Mouse (Mus musculus) erythroblast, embryonic 14.5 days (primary cell): Measurements from ENCODE around the gene Cacnb1. TPM values are rescaled to one million over a fixed set of nuclear protein-coding genes. Genes with fewer than 3 reads are reported as not detected.

Source experiments
- H3K27me3 ChIP-seq: 2 replicates; pipeline ENCODE4 v1.6.1; 2012; ENCODE audit warnings: inconsistent platforms; ENCODE audit not compliant: control insufficient read depth
- H3K36me3 ChIP-seq: 2 replicates; pipeline ENCODE4 v1.6.1; 2012; ENCODE audit warnings: mild to moderate bottlenecking, inconsistent platforms; ENCODE audit not compliant: control insufficient read depth
- H3K4me1 ChIP-seq: 2 replicates; pipeline ENCODE4 v1.6.1; 2012; ENCODE audit warnings: inconsistent platforms; ENCODE audit not compliant: control insufficient read depth
- H3K4me3 ChIP-seq: replicated peaks from 2 replicates; pipeline ENCODE3; 2012; ENCODE audit warnings: moderate library complexity, mild to moderate bottlenecking, inconsistent platforms
- H3K9me3 ChIP-seq: 2 replicates; pipeline ENCODE4 v1.6.1; 2012; ENCODE audit warnings: low read length, inconsistent platforms, mixed read lengths; ENCODE audit not compliant: control insufficient read depth
- GATA1 ChIP-seq: IDR thresholded peaks from 2 replicates; pipeline ENCODE4 v1.6.1; 2012; ENCODE audit warnings: low read length, inconsistent platforms, mixed read lengths
- TAL1 ChIP-seq: IDR thresholded peaks from 3 replicates; pipeline ENCODE4 v1.6.1; 2012; ENCODE audit warnings: low read length, inconsistent platforms, mixed read lengths
- polyA plus RNA-seq: library from polyadenylated mRNA; stranded (reverse); fragments of >175 nt; gene quantifications from 2 replicates; pipeline ENCODE4 v1.2.3, GENCODE M21; 2012

The Cacnb1 gene
- polyA plus RNA-seq, 1 experiment: 0.03 TPM

GRCm38 (mm10) chr11:98004161-98004560 lies 18.7 kb downstream of the Cacnb1 start:
- no peaks in the 10 kb centered on the region; the same call in 1 of the 2 replicates for H3K9me3 ChIP-seq
- no peaks in the 10 kb centered on the region for H3K36me3 ChIP-seq
- peaks cover 49% of the 10 kb centered on the region for H3K27me3 ChIP-seq
- TF ChIP-seq GATA1 (no peak), TAL1 (no peak)
- peaks cover 17% of the 10 kb centered on the region for H3K4me1 ChIP-seq
- no peak overlapping the region for H3K4me3 ChIP-seq

GRCm38 (mm10) chr11:98003171-98003671 lies 19.6 kb downstream of the Cacnb1 start:
- Histone ChIP-seq H3K27me3 (peaks cover 52% of the 10 kb centered on the region), H3K4me3 (no peak overlapping the region)

GRCm38 (mm10) chr11:98002627-98003026 lies 20.2 kb downstream of the Cacnb1 start:
- H3K4me3 ChIP-seq: no peak overlapping the region
- no peaks in the 10 kb centered on the region for H3K36me3 ChIP-seq
- H3K4me1 ChIP-seq: peaks cover 17% of the 10 kb centered on the region
- TF ChIP-seq TAL1 (no peak), GATA1 (no peak)
- no peaks in the 10 kb centered on the region; the same call in 1 of the 2 replicates for H3K9me3 ChIP-seq
- H3K27me3 ChIP-seq: peaks cover 54% of the 10 kb centered on the region

More at GRCm38 (mm10) chr11:98003171-98003671, 19.6 kb downstream of the Cacnb1 start:
- H3K36me3 ChIP-seq: no peaks in the 10 kb centered on the region
- peaks cover 17% of the 10 kb centered on the region for H3K4me1 ChIP-seq
- no peaks in the 10 kb centered on the region; the same call in 1 of the 2 replicates for H3K9me3 ChIP-seq
- TF ChIP-seq TAL1 (no peak), GATA1 (no peak)

- peaks cover 54% of the 10 kb centered on the region for H3K27me3 ChIP-seq
- H3K4me1 ChIP-seq: peaks cover 17% of the 10 kb centered on the region
- TF ChIP-seq GATA1 (no peak), TAL1 (no peak)
- no peaks in the 10 kb centered on the region for H3K36me3 ChIP-seq
- no peaks in the 10 kb centered on the region; the same call in 1 of the 2 replicates for H3K9me3 ChIP-seq
- no peak overlapping the region for H3K4me3 ChIP-seq
Measured at GRCm38 (mm10) chr11:98001986-98002385, 20.8 kb downstream of the Cacnb1 start.

GRCm38 (mm10) chr11:98001351-98001824 lies 21.4 kb downstream of the Cacnb1 start:
- no peaks in the 10 kb centered on the region; the same call in 1 of the 2 replicates for H3K9me3 ChIP-seq
- no peaks in the 10 kb centered on the region for H3K36me3 ChIP-seq
- H3K4me1 ChIP-seq: peaks cover 17% of the 10 kb centered on the region
- peaks cover 54% of the 10 kb centered on the region for H3K27me3 ChIP-seq
- TF ChIP-seq GATA1: no peak
- TF ChIP-seq TAL1: no peak
- no peak overlapping the region for H3K4me3 ChIP-seq

GRCm38 (mm10) chr11:98000378-98001140 lies 22.3 kb downstream of the Cacnb1 start:
- no peak for TF ChIP-seq GATA1
- TF ChIP-seq TAL1: no peak
- no peaks in the 10 kb centered on the region; the same call in 1 of the 2 replicates for H3K9me3 ChIP-seq
- H3K36me3 ChIP-seq: no peaks in the 10 kb centered on the region
- H3K27me3 ChIP-seq: peaks cover 60% of the 10 kb centered on the region
- H3K4me1 ChIP-seq: peaks cover 21% of the 10 kb centered on the region
- H3K4me3 ChIP-seq: no peak overlapping the region

GRCm38 (mm10) chr11:97999748-98000147 lies 23.1 kb downstream of the Cacnb1 start:
- peaks cover 63% of the 10 kb centered on the region for H3K27me3 ChIP-seq
- no peaks in the 10 kb centered on the region for H3K36me3 ChIP-seq

GRCm38 (mm10) chr11:97998898-97999608 lies 23.8 kb downstream of the Cacnb1 start:
- TF ChIP-seq GATA1 (no peak), TAL1 (no peak)
- no peak overlapping the region for H3K4me3 ChIP-seq
- H3K27me3 ChIP-seq: peaks cover 60% of the 10 kb centered on the region
- no peaks in the 10 kb centered on the region; the same call in 1 of the 2 replicates for H3K9me3 ChIP-seq
- no peaks in the 10 kb centered on the region for H3K36me3 ChIP-seq
- peaks cover 31% of the 10 kb centered on the region for H3K4me1 ChIP-seq

More at GRCm38 (mm10) chr11:97999748-98000147, 23.1 kb downstream of the Cacnb1 start:
- TF ChIP-seq TAL1: no peak
- no peak for TF ChIP-seq GATA1
- H3K4me3 ChIP-seq: no peak overlapping the region
- no peaks in the 10 kb centered on the region; the same call in 1 of the 2 replicates for H3K9me3 ChIP-seq
- H3K4me1 ChIP-seq: peaks cover 25% of the 10 kb centered on the region
